Mouse (Mus musculus) gastrocnemius, postnatal 36 days (tissue): ENCODE measurements around the gene 1500011B03Rik. TPM values are rescaled to one million over a fixed set of nuclear protein-coding genes. Genes with fewer than 3 reads are reported as not detected.
"Not testable (repeated sequence)": the region's sequence is repeated elsewhere in the genome, so short reads cannot be mapped to it uniquely, and the experiment has no call there.

Experiments
- DNase-seq, 2 experiments: peaks; one replicate each; pipeline ENCODE4 v3.0.0; 2022
- intact Hi-C: fragments of 180-260 bp; cut with DNase I; formaldehyde crosslinking; loops from one replicate; pipeline ENCODE4 v1.15.1; 2025
- long read RNA-seq, 2 experiments: library from polyadenylated mRNA; stranded (forward); transcript quantifications; one replicate each; pipeline ENCODE4 v2.0.0; 2021
- total RNA-seq, 2 experiments: library from RNA; stranded (reverse); gene quantifications; 2 replicates each; pipeline ENCODE4 v1.2.3; 2021

1500011B03Rik gene
- total RNA-seq: 1 to 10 TPM; 4.9 to 5.2 TPM
- long read RNA-seq, experiment 1, partial matches to known transcripts: 0 of 3 reads
- long read RNA-seq, experiment 1, other reads (novel, unspliced or antisense): 0 of 3 reads
- long read RNA-seq, experiment 2, transcript 1500011B03Rik-201 (2 exons, 579 nt): major isoform, 5 of 7 reads
- long read RNA-seq, experiment 2, partial matches to known transcripts: 0 of 7 reads
- long read RNA-seq, experiment 2, other reads (novel, unspliced or antisense): 1 of 7 reads

- intact Hi-C loops: no loop called here
- DNase-seq: peak; percentile 36 to 45
These were observed at the start of gene 1500011B03Rik for GRCm38 (mm10) chr5:114822796-114823688. TSS of gene 1500011B03Rik (minus strand) at chr5:114823468.

GRCm38 (mm10) chr5:114865279-114865678 is 42.0 kb upstream of the 1500011B03Rik start:
- intact Hi-C loops: no loop called here
- DNase-seq: no peak

- intact Hi-C loops: no loop called here
- DNase-seq: no peak
These were observed 41.5 kb upstream of the 1500011B03Rik start for GRCm38 (mm10) chr5:114864813-114865212.

- intact Hi-C loops: no loop called here
- DNase-seq: no peak
These were observed 38.5 kb upstream of the 1500011B03Rik start for GRCm38 (mm10) chr5:114861730-114862129.

- peak; percentile 55 to 61 for DNase-seq
- intact Hi-C loops: no loop called here
These were observed 36.0 kb upstream of the 1500011B03Rik start for GRCm38 (mm10) chr5:114859253-114859652.

- intact Hi-C loops: no loop called here
- DNase-seq: peak in 1 of 2 experiments; percentile 7
These were observed 35.3 kb upstream of the 1500011B03Rik start, which contains the start of gene Gm9936 for GRCm38 (mm10) chr5:114858582-114858981. TSS of gene Gm9936 (minus strand) at chr5:114858682.

- DNase-seq, intact Hi-C loops: not testable (repeated sequence)
These were observed 30.1 kb upstream of the 1500011B03Rik start, which contains the start of gene 4930519G04Rik for GRCm38 (mm10) chr5:114853364-114853763. TSS of gene 4930519G04Rik (plus strand) at chr5:114853664.

- no peak for DNase-seq
- intact Hi-C loops: no loop called here
These were observed 28.4 kb upstream of the 1500011B03Rik start for GRCm38 (mm10) chr5:114851565-114852236.

- DNase-seq, intact Hi-C loops: not testable (repeated sequence)
These were observed 21.1 kb upstream of the 1500011B03Rik start for GRCm38 (mm10) chr5:114844371-114844770.

GRCm38 (mm10) chr5:114842674-114843073 is 19.4 kb upstream of the 1500011B03Rik start:
- intact Hi-C loops: no loop called here
- DNase-seq: no peak

GRCm38 (mm10) chr5:114842155-114842554 is 18.9 kb upstream of the 1500011B03Rik start:
- DNase-seq, intact Hi-C loops: not testable (repeated sequence)

- DNase-seq, intact Hi-C loops: not testable (repeated sequence)
These were observed 17.2 kb upstream of the 1500011B03Rik start for GRCm38 (mm10) chr5:114840481-114840880.

- no peak for DNase-seq
- intact Hi-C loops: no loop called here
These were observed 13.6 kb upstream of the 1500011B03Rik start for GRCm38 (mm10) chr5:114836886-114837285.

GRCm38 (mm10) chr5:114829740-114830139 is 6.5 kb upstream of the 1500011B03Rik start:
- no peak for DNase-seq
- intact Hi-C loops: no loop called here

- DNase-seq: no peak
These were observed 4.2 kb upstream of the 1500011B03Rik start for GRCm38 (mm10) chr5:114827427-114827826.

GRCm38 (mm10) chr5:114825978-114826691 is 2.9 kb upstream of the 1500011B03Rik start:
- intact Hi-C loops: no loop called here
- no peak for DNase-seq

More at GRCm38 (mm10) chr5:114827427-114827826, 4.2 kb upstream of the 1500011B03Rik start:
- intact Hi-C loops: no loop called here

GRCm38 (mm10) chr5:114824197-114824596 is 929 bp upstream of the 1500011B03Rik start:
- intact Hi-C loops: no loop called here
- DNase-seq: peak in 1 of 2 experiments; percentile 33

GRCm38 (mm10) chr5:114818124-114818523 is 5.1 kb downstream of the 1500011B03Rik start:
- DNase-seq: no peak
- intact Hi-C loops: no loop called here

- intact Hi-C loops: no loop called here
- no peak for DNase-seq
These were observed 6.7 kb downstream of the 1500011B03Rik start for GRCm38 (mm10) chr5:114816599-114816998.
